Mouse (Mus musculus) kidney, adult 2 months (tissue): ENCODE data around the gene Pgbd5.

Source experiments
- CTCF ChIP-seq: fragments of 200-500 bp; conservative IDR thresholded peaks from 2 replicates; pipeline ENCODE4 v1.5.1; 2011; ENCODE audit warnings: low read depth, mild to moderate bottlenecking, control low read depth, low read length, moderate library complexity, mixed read lengths; ENCODE audit not compliant: insufficient read depth, insufficient read length
- POLR2A ChIP-seq: fragments of 200-500 bp; IDR thresholded peaks from one replicate; pipeline ENCODE4 v1.6.1; 2011; ENCODE audit warnings: low read depth, low read length, control low read depth

DNA sequence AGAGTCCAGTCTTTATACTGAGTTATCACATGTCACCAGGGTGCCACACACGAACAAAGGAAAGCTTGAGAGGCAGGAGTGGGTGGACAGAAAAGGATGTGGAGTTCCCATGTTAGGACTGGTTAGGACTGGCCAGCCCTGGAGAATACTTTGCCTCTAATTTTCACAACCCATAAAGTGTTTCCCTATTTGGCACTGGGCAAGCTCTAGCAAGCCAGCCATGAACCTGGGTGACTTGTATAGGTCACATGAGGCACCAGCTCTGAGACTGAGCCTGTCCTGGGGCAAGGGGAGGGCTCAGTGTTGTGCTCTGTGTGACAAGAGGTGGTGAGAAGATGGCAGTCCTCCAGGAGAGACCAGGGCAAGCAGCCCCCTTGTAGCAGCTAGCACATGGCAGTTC, 91.4 kb downstream of the Pgbd5 start:
- TF ChIP-seq CTCF (no peak), POLR2A (no peak)
